Mouse (Mus musculus): Measurements from ENCODE around the gene Dcaf6. TPM values are rescaled to one million over a fixed set of nuclear protein-coding genes. Genes with fewer than 3 reads are reported as not detected.

Dcaf6 gene
- polyA plus RNA-seq, 1 experiment from 2014 or later = 6.6 TPM

- Histone ChIP-seq H3K36me3 (no peaks in the 10 kb centered on the region), H3K9me3 (replicated peaks) (no peaks in the 10 kb centered on the region), H3K4me1 (peaks cover 16% of the 10 kb centered on the region), H3K4me3 (peak overlapping the region; percentile 98), H3K27me3 (ENCODE audit: low read depth, poor library complexity, severe bottlenecking) (no peaks in the 10 kb centered on the region), H3K27ac (peak overlapping the region; percentile 90)
- DNase-seq (ENCODE audit: low spot score) = peak; percentile 97
- under 1% methylated on average over 41 of the region's 41 CpGs for WGBS
Measured at GRCm38 (mm10) chr1:165460801-165461377, 614 bp upstream of the Dcaf6 start.

- H3K36me3 ChIP-seq = no peaks in the 10 kb centered on the region
- H3K27me3 ChIP-seq (ENCODE audit: low read depth, poor library complexity, severe bottlenecking) = no peaks in the 10 kb centered on the region
- DNase-seq (ENCODE audit: low spot score) = peak; percentile 65
- peak overlapping the region; percentile 98 for H3K4me3 ChIP-seq
- H3K4me1 ChIP-seq = peaks cover 16% of the 10 kb centered on the region
- no peaks in the 10 kb centered on the region for H3K9me3 ChIP-seq (replicated peaks)
- under 1% methylated on average over 60 of the region's 60 CpGs for WGBS
- peak overlapping the region; percentile 90 for H3K27ac ChIP-seq
Measured at GRCm38 (mm10) chr1:165459503-165460181, 633 bp downstream of the Dcaf6 start.

GRCm38 (mm10) chr1:165459041-165459502, 1.2 kb downstream of the Dcaf6 start:
- no peak for DNase-seq (ENCODE audit: low spot score)
- Histone ChIP-seq H3K4me1 (peaks cover 16% of the 10 kb centered on the region), H3K9me3 (replicated peaks) (no peaks in the 10 kb centered on the region), H3K4me3 (peak overlapping the region; percentile 98), H3K27me3 (ENCODE audit: low read depth, poor library complexity, severe bottlenecking) (no peaks in the 10 kb centered on the region), H3K27ac (no peak overlapping the region), H3K36me3 (no peaks in the 10 kb centered on the region)
- 21% methylated on average over 7 of the region's 7 CpGs for WGBS

GRCm38 (mm10) chr1:165441719-165442118, 18.6 kb downstream of the Dcaf6 start:
- no peaks in the 10 kb centered on the region for H3K27me3 ChIP-seq (ENCODE audit: low read depth, poor library complexity, severe bottlenecking)
- no peaks in the 10 kb centered on the region for H3K9me3 ChIP-seq (replicated peaks)
- H3K27ac ChIP-seq = no peak overlapping the region
- no peaks in the 10 kb centered on the region for H3K36me3 ChIP-seq
- WGBS = 87% methylated on average over 3 of the region's 3 CpGs
- peaks cover 3% of the 10 kb centered on the region for H3K4me1 ChIP-seq
- H3K4me3 ChIP-seq = no peak overlapping the region
- no peak for DNase-seq (ENCODE audit: low spot score)

GRCm38 (mm10) chr1:165441201-165441600, 19.1 kb downstream of the Dcaf6 start:
- Histone ChIP-seq H3K4me3 (no peak overlapping the region), H3K4me1 (peaks cover 3% of the 10 kb centered on the region), H3K9me3 (replicated peaks) (no peaks in the 10 kb centered on the region), H3K36me3 (no peaks in the 10 kb centered on the region), H3K27ac (no peak overlapping the region), H3K27me3 (ENCODE audit: low read depth, poor library complexity, severe bottlenecking) (no peaks in the 10 kb centered on the region)
- no peak for DNase-seq (ENCODE audit: low spot score)

- peaks cover 3% of the 10 kb centered on the region for H3K4me1 ChIP-seq
- no peak overlapping the region for H3K27ac ChIP-seq
- H3K9me3 ChIP-seq (replicated peaks) = no peaks in the 10 kb centered on the region
- H3K36me3 ChIP-seq = no peaks in the 10 kb centered on the region
- 68% methylated on average over 3 of the region's 3 CpGs for WGBS
- H3K27me3 ChIP-seq (ENCODE audit: low read depth, poor library complexity, severe bottlenecking) = no peaks in the 10 kb centered on the region
- DNase-seq (ENCODE audit: low spot score) = no peak
- H3K4me3 ChIP-seq = no peak overlapping the region
Measured at GRCm38 (mm10) chr1:165440788-165441187, 19.5 kb downstream of the Dcaf6 start.

- no peak for DNase-seq (ENCODE audit: low spot score)
- Histone ChIP-seq H3K4me1 (peaks cover 3% of the 10 kb centered on the region), H3K9me3 (replicated peaks) (no peaks in the 10 kb centered on the region), H3K27me3 (ENCODE audit: low read depth, poor library complexity, severe bottlenecking) (no peaks in the 10 kb centered on the region), H3K36me3 (no peaks in the 10 kb centered on the region), H3K27ac (no peak overlapping the region), H3K4me3 (no peak overlapping the region)
- WGBS = 93% methylated on average over 1 of the region's 1 CpGs
Measured at GRCm38 (mm10) chr1:165438289-165439021, 21.8 kb downstream of the Dcaf6 start.

- no peak for DNase-seq (ENCODE audit: low spot score)
- H3K27ac ChIP-seq = no peak overlapping the region
- no peaks in the 10 kb centered on the region for H3K27me3 ChIP-seq (ENCODE audit: low read depth, poor library complexity, severe bottlenecking)
- H3K36me3 ChIP-seq = no peaks in the 10 kb centered on the region
- no peaks in the 10 kb centered on the region for H3K9me3 ChIP-seq (replicated peaks)
- WGBS = 88% methylated on average over 1 of the region's 1 CpGs
- H3K4me1 ChIP-seq = no peaks in the 10 kb centered on the region
- H3K4me3 ChIP-seq = no peak overlapping the region
Measured at GRCm38 (mm10) chr1:165432883-165433282, 27.4 kb downstream of the Dcaf6 start.

GRCm38 (mm10) chr1:165426254-165426653, 34.0 kb downstream of the Dcaf6 start:
- no peaks in the 10 kb centered on the region for H3K36me3 ChIP-seq
- WGBS = 91% methylated on average over 2 of the region's 2 CpGs
- no peak overlapping the region for H3K4me3 ChIP-seq
- peaks cover 9% of the 10 kb centered on the region for H3K4me1 ChIP-seq
- H3K27ac ChIP-seq = no peak overlapping the region
- no peaks in the 10 kb centered on the region for H3K9me3 ChIP-seq (replicated peaks)
- no peak for DNase-seq (ENCODE audit: low spot score)
- no peaks in the 10 kb centered on the region for H3K27me3 ChIP-seq (ENCODE audit: low read depth, poor library complexity, severe bottlenecking)

GRCm38 (mm10) chr1:165421357-165421915, 38.8 kb downstream of the Dcaf6 start:
- no peak overlapping the region for H3K4me3 ChIP-seq
- no peak for DNase-seq (ENCODE audit: low spot score)
- no peak overlapping the region for H3K27ac ChIP-seq
- no peaks in the 10 kb centered on the region for H3K9me3 ChIP-seq (replicated peaks)
- peaks cover 21% of the 10 kb centered on the region for H3K4me1 ChIP-seq
- no peaks in the 10 kb centered on the region for H3K27me3 ChIP-seq (ENCODE audit: low read depth, poor library complexity, severe bottlenecking)
- WGBS = 65% methylated on average over 7 of the region's 7 CpGs
- no peaks in the 10 kb centered on the region for H3K36me3 ChIP-seq

GRCm38 (mm10) chr1:165396401-165396805, 63.9 kb downstream of the Dcaf6 start:
- DNase-seq (ENCODE audit: low spot score) = no peak
- WGBS = 89% methylated on average over 2 of the region's 2 CpGs
- no peaks in the 10 kb centered on the region for H3K36me3 ChIP-seq
- H3K9me3 ChIP-seq (replicated peaks) = no peaks in the 10 kb centered on the region
- H3K4me3 ChIP-seq = no peak overlapping the region
- H3K27me3 ChIP-seq (ENCODE audit: low read depth, poor library complexity, severe bottlenecking) = no peaks in the 10 kb centered on the region
- no peaks in the 10 kb centered on the region for H3K4me1 ChIP-seq
- H3K27ac ChIP-seq = no peak overlapping the region

- no peaks in the 10 kb centered on the region for H3K9me3 ChIP-seq (replicated peaks)
- no peaks in the 10 kb centered on the region for H3K27me3 ChIP-seq (ENCODE audit: low read depth, poor library complexity, severe bottlenecking)
- 94% methylated on average over 4 of the region's 4 CpGs for whole genome bisulfite sequencing
- no peaks in the 10 kb centered on the region for H3K4me1 ChIP-seq
- no peak for DNase-seq (ENCODE audit: low spot score)
- H3K27ac ChIP-seq = no peak overlapping the region
- H3K4me3 ChIP-seq = no peak overlapping the region
- no peaks in the 10 kb centered on the region for H3K36me3 ChIP-seq
Measured at GRCm38 (mm10) chr1:165395940-165396339, 64.3 kb downstream of the Dcaf6 start.

GRCm38 (mm10) chr1:165394836-165395235, 65.4 kb downstream of the Dcaf6 start:
- H3K4me3 ChIP-seq = no peak overlapping the region
- H3K4me1 ChIP-seq = no peaks in the 10 kb centered on the region
- H3K36me3 ChIP-seq = no peaks in the 10 kb centered on the region
- H3K27me3 ChIP-seq (ENCODE audit: low read depth, poor library complexity, severe bottlenecking) = no peaks in the 10 kb centered on the region
- WGBS = 70% methylated on average over 3 of the region's 3 CpGs
- no peak for DNase-seq (ENCODE audit: low spot score)
- no peaks in the 10 kb centered on the region for H3K9me3 ChIP-seq (replicated peaks)
- H3K27ac ChIP-seq = no peak overlapping the region
